Mouse (Mus musculus): ENCODE results near the gene Fam120c.
"Not testable (repeated sequence)": the region's sequence is repeated elsewhere in the genome, so short reads cannot be mapped to it uniquely, and the experiment has no call there.

The Fam120c gene

DNA sequence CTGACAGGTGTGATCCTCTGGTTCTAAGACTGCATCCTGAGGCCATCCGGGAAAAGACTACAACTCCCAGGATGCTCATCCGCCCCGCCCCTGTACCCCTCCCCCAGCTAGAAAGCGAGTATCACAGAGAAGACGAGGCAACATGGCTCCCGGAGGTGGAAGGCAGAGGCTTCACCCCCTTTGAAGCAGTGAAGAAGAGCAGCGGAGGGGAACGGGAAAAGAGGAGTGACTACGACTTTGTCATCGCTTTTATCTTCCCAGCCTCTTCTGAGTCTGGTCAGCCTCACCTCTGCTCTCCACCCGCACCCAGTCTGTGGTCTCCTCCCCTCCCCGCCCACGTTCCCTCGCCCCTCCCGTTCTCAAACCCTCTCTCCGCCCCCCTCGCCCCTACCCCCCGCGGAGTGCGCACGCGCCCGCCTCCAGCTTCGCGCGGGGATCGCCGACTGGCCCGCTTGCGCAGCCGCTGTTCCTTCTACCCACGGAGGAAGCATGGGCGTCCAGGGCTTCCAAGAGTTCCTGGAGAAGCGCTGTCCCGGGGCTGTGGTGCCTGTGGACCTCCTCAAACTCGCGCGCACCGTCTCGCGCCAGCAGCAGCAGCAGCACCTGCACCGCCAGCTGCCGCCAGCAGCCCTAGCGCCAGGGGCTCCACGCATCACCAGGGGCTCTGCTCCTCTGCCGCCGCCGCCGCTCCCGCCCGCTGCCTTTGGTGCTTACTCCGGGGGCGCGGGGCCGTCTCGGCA lies at the start of gene Fam120c:
Gene Fam120c, plus strand, starts transcription at position 415 of the 740 bp plus-strand sequence.
- in situ Hi-C loops (cut with MboI, MseI): no loop called here

DNA sequence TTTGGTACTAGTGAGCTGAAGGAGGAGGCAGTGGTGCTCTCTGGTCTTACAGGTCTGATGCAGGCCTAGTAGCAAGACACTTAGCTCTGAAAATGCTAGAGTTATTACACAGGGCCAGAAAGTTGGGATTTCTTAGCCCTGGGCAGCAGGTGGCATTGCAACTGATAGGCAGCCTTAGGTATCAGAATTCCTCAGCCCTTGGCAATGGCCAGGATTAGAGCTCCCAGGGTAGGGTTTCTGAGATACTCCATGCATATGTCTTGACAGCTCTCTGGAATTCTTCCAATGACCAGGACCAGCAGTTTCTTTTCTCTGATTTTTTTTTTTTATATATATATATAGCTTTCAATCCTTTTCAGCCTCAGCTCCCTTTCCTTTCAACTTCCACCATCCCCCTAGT lies 45.6 kb upstream of the Fam120c start:
- in situ Hi-C loops (cut with MboI, MseI): no loop called here

DNA sequence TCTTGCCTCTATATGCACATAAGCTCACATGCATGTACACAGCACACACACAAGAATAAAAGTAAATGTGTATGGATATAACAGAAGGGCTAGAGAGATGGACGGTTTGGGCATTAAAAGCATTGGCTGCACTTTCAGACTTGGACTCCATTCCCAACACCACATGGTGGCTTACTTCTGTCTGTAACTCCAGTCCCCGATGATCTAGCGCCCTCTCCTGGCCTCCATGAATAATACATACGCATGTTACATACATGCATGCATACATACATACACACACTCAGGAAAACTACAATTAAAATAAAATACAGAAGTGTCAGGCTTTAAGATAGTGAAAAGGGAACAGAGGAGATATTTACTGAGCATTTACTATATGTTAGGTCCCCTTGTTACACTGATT lies 30.2 kb upstream of the Fam120c start:
- in situ Hi-C loops (cut with MboI, MseI): no loop called here

DNA sequence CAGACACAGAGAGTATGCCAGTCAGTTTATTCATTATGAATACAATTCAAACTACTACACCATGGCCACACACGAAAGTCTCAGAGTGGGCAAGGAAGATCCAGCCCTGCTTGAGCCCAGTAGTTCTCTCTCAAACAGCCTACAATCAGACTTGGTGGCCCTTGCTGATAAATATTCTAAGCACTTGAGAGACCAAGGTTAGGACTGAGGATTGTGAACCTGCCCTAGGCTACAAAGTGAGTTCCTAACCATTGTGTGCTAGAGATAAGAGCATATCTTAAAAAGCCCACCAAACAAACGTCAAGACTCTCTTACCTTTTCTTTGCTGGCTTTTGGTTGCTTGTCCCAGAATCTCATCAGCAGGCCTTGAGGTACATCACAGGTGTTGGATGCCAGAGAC lies 10.4 kb upstream of the Fam120c start:
- in situ Hi-C loops (cut with MboI, MseI): no loop called here

DNA sequence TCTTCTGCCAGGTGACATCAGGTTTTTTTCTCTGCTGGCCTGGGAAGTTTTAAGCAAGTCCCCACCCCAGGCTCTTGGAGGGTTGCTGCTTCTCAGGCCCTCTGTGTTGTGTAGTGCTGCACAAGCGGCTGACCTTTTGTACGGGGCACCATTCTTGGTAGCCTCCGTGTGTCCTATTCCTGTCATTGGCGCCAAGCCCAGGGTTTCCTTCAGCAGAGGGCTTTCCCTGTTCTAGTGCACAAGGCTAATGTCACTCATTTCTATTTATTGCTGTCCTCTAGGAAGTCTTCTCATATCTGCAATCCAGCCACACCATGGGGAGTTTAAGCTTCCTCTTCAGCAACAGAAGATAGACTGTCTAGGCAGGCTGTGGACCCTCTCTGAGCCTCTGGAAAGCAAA lies 6.2 kb upstream of the Fam120c start:
- in situ Hi-C loops (cut with MboI, MseI): no loop called here

DNA sequence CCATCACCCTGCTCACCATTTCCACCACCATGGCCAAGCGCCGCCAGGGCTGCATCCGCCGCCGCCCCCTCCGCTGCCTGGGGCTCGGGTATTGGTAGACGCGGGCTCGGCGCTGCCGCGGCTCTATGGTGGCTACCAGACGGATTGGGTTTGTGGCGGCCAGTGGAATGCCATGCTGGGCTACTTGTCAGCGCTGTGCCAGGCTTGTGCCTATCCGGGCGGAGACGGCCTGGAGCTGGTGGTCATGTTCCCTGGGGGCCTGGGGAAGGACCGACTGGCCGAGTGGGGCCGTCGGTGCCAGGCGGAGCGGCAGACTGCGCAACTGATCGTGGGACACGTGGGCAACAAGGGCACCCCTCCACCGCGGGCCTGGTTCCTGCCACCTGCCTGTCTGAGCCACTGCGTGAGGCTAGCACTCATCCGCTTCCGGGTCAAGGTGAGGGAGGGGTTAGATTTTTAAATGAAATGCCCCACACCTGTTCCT lies 568 bp downstream of the Fam120c start:
- in situ Hi-C loops (cut with MboI, MseI): no loop called here

DNA sequence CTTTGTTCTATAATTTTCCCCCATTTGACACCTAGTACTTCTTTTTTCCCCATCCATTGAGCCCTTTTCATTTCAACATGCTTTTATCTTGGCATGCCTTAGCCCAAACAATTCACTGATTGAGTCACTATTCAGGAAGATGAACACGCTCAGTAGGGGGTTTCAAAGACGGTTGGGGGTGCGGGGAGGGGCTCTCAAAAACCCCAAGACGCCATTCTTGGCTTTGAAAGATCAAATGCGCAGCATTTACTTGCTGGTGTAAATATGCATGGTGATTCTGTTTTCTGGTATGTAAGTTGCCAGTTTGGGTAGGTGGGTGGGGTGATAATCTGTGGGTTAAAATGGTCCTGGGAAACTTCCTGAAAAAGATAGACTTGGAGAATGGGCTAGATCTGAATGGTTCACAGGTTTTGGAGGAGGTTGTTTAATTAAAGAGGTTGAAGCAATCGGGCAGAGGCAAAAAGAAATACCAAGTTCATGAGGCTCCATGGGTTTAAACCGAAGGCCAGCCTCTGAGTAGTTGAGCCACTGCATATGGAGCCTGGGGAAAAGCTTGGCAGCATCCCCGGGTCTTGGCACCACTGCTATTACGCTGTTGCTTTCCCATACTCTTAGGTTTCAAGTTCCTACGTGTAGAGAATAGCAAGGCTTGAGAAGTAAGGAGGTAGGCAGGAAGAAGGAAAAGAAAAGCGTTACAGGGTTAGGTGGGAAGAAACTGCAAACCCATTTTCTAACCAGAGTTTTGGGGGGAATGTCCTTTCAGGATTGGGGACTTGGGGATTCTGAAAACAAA lies 1.6 kb downstream of the Fam120c start:
- in situ Hi-C loops (cut with MboI, MseI): no loop called here

DNA sequence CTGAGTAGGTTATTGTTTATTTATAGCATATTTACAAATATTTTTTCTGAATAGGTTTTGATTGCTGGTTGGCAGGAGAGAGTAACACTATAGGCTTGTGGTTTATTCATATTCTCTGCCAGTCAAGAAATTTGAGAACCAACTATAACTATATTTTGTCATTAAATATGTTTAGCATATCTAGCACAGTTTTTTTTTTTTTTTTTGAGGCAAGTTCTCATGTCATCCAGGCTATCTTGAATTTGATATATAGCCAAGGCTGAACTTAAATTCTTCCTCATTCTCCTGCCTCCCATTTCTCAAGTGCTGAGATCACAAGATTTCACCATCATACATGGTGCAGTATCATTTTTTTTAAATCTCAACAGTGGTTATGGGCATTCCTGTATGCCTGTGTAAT lies 3.3 kb downstream of the Fam120c start:
- in situ Hi-C loops (cut with MboI, MseI): no loop called here

DNA sequence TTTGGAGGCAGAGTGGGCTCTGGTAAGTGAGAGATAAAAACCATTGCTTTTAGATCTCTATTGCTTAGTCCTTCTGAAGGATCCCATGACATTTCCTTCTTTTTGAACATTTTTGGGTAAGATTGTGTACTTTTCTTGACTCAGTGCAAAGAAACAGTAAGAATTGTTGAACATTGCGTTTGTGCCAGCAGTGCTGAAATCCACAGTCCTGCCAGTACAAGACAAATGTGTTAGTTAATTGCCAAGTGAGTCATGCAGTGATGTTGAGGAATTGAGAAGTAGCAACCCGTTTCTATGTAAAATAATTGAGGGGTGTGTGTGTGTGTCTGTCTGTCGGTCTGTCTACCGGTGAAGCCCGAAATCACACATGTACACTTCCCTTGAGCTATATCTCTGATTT lies 5.3 kb downstream of the Fam120c start:
- in situ Hi-C loops (cut with MboI, MseI): no loop called here

DNA sequence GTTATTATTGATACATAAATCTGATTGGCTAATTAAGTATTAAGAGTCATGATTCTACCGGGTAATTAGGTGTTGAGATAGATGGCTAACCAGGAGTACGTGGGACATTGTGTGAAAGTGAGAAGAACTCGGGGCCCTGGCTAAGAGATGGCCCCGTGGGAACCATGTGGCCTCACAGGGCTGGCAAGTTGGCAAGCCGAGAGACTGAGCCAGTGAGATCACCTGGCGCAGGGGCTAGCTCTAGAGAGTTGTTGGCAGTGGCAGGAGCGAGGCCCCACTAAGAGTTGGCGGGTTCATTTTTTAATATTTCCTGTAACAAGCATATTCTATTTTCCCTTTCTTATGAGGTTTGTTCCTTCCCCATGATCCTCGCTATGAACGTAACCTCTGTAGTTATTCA lies 74.8 kb downstream of the Fam120c start:
- in situ Hi-C loops (cut with MboI, MseI): loop anchor here (5.0 kb wide), 1 partner anchor 34 kb away; no protein-coding TSS in a partner anchor

DNA sequence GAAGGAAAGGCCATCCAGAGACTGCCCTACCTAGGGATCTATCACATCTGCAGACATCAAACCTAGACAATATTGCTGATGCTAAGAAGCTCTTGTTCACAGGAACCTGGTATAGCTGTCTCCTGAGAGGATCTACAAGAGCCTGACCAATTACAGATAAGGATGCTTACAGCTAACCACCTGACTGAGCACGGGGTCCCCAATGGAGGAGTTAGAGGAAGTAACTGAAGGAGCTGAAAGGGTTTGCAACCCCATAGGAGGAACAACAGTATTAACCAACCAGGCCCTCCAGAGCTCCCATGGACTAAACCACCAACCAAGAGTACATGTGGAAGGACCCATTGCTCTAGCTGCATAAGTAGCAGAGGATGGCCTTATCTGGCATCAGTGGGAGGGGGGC lies 76.8 kb downstream of the Fam120c start:
- in situ Hi-C loops (cut with MboI, MseI): no loop called here

DNA sequence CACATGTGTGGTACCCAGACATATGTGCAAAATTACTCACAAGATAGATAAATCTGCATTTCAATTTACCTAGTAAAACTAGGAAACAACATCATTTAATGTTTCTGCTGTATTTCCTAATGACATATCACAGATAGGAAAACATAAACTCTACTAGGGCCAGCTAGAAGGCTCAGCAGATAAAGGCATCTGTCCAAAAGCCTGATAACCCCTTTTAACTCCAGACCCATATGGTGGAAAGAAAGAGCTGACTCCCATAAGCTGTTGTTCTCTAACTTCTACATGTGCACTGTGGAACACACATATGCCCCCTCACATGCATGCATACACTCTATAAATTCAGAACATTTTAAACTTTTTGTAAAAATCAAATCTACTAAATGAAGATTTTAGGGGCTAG lies 99.7 kb downstream of the Fam120c start:
- in situ Hi-C loops (cut with MboI, MseI): no loop called here

DNA sequence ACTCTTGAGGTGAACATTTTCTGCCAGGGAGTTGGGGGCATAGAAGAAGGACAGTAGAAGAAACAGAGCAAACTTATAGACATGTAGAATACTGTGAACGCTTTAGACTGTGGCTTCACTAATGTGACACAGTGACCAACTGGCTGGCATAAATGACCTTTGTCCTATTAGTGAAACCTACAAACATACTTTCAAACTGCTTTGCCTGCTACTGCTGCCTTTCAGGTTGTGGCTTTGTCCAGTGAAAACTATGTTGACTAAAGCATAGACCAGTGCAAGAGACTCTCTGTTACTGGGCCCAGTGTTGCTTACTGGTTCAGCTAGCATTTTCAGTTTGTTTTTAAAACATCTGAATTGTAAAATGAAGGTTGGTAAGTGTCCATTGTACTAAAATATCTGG lies 100.2 kb downstream of the Fam120c start:
- in situ Hi-C loops (cut with MboI, MseI): no loop called here

DNA sequence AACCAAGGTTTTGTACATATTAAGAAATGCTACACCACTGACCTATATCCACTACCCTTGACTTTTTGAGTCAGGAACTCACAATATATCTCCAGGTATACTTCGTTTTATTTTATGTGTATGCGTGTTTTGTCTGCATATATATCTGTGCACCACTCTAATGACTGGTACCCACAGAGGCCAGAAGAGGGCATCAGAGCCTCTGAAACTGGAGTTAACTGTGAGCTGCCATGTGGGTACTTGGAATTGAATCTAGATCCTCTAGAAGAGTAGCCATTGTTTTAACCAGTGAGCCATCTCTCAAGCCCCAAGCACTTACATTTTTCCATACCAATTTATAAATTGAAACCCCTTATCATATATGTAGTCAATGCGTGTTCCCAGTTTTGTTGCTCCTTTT lies 144.2 kb downstream of the Fam120c start:
- in situ Hi-C loops (cut with MboI, MseI): no loop called here

DNA sequence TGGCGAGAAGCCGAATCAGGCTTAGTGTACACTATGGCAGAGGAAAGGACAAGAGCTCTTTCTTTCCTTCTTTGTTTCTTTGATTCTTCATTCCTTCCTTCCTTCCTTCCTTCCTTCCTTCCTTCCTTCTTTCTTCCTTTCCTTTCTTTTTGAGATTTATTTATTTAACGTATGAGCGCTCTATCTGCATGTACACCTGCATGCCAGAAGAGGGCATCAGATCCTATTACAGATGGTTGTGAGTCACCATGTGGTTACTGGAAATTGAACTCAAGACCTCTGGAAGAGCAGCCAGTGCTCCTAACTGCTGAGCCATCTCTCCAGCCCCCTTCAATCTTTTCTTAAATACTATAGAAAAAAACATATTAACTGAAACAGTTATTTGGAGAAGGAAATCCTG lies 149.3 kb downstream of the Fam120c start:
- in situ Hi-C loops (cut with MboI, MseI): not testable (repeated sequence)

DNA sequence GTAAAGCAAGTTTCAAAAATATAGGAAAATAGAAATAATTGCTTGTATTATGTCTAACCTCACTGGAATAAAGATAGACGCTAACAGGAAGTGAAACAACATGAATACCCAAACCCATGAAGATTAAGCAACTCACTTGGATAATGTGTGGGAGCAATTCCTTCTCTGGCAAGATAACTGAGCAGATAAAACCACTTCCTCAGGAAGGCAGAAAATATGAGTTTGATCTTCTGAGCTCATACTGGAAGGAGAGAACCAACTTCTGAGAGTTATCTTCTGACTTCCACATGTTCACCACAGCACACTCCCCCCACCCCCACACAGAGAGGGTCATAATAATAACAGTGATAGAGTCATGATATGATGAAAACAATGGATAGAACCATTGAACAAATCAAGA lies 152.6 kb downstream of the Fam120c start:
- in situ Hi-C loops (cut with MboI, MseI): no loop called here

DNA sequence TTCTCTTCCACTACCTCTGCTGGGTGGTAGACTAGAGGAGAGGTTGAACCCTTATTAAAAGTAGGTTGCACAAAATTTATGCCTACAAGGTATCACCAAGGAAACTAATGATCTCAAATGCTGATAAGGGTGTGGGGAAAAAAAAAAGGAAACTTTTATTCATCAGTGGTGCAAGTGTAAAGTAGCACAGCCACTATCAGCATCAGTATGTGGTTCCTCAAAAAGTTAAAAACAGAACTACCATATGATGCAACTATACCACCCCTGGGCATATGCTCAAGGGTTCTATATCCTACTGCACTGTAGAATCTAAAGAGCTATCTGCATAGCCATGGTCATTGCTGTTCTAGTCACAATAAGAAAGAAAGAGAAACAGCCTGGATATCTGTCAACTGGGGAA lies 164.6 kb downstream of the Fam120c start:
- in situ Hi-C loops (cut with MboI, MseI): no loop called here

DNA sequence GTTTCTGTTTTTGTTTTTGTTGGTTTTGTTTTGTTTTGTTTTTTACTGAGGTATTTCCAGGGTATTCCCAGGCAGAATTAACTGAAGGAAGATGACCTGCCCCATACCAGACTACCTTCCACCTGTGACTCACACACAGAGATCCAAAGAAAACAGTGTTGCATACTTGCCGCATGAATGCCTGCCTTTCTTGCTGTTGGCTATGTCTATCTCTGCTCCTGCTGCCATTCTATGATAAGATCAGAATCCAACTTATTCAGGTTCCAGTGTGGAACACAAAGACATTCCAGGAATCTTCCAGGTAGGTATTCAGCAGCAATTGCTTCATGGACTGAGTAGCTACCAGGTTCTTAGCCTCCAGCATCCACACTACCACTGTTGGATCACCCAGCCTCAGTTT lies 165.9 kb downstream of the Fam120c start:
- in situ Hi-C loops (cut with MboI, MseI): no loop called here

DNA sequence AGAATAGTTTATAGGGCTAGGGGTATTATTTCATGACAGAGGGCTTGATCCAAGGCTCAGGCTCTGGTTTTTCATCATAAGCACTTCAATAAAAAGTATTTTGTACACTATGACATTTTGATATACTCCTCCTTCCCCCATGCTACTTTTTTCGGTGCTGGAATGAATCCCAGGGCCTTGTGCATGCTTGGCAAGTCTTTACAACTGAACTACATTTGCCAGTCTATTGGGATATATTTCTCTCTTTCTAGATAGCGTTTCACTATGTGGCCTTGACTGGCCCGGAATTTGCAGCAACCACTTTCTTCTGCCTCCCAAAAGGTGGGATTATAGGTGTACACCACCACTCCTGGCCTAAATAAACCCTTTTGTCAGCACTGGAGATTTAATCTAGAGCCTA lies 169.1 kb downstream of the Fam120c start:
- in situ Hi-C loops (cut with MboI, MseI): no loop called here

DNA sequence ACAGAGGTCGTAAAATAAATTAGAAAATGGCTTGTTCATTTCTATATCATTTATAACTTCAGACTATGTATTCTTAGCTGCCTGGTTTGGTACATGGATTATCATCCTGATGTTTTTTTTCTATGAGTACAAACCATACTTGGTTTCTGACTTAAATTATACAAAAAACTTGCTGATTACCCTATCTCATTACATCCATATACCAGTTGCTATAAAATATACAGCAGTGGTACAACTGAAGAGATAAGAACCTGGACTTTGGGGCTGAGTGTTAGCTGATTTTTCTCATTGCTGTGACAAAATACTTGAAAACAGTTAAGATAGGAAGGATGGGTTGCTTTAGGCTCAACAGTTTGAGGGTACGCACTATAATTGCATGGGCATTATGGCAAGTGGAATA lies 169.7 kb downstream of the Fam120c start:
- in situ Hi-C loops (cut with MboI, MseI): no loop called here

DNA sequence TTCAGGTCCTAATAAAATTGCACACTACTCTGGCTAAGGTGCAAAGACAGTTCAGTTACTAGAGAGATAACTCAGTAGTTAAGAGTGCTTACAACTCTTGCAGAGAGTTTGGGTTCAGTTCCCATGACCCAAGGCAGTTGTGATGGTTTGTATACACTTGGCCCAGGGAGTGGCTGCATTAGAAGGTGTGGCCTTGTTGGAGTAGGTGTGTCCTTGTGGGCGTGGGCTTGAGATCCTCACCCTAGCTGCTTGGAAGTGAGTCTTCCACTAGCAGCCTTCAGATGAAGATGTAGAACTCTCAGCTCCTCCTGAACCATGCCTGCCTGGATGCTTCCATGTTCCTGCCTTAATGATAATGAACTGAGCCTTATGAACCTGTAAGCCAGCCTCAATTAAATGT lies 174.2 kb downstream of the Fam120c start:
- in situ Hi-C loops (cut with MboI, MseI): no loop called here

DNA sequence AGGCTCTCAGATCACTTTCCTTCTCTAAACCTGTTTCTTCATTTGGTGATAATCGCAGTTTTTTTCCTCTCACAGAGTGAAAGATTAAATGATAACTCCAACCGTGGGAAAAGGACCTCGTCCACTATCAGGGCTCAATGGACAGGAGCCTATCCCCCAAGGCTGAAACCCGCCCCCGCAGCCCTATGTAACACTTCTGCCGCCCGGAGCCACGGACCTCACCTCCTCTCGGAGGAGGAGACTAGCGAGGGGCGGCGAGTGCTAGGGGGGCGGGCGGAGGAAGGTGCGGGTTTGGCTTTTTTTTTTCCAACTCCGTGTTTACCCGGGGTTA lies 176.1 kb downstream of the Fam120c start:
- in situ Hi-C loops (cut with MboI, MseI): no loop called here
